Mouse (Mus musculus): ENCODE measurements around the gene Jph2.

- TF ChIP-seq EP300 (IDR thresholded peaks at IDR 0.05; ENCODE audit: low read depth) (no peak), CTCF (IDR thresholded peaks at IDR 0.05; ENCODE audit: low read depth) (no peak)
Observed at GRCm38 (mm10) chr2:163393976-163394375, 3.8 kb downstream of the Jph2 start.
